Mouse (Mus musculus) monocyte, adult 5-6 weeks (primary cell): ENCODE results near the gene Tsga10. TPM values are rescaled to one million over a fixed set of nuclear protein-coding genes. Genes with fewer than 3 reads are reported as not detected.
"Not testable (repeated sequence)": the region's sequence is repeated elsewhere in the genome, so short reads cannot be mapped to it uniquely, and the experiment has no call there.

ENCODE experiments used
- ATAC-seq: fragments of 153-309, 156-312 bp; replicated peaks from 2 replicates; pipeline ENCODE4 v1.8.0; 2017; ENCODE audit warnings: mild to moderate bottlenecking; ENCODE audit not compliant: low TSS enrichment, insufficient number of reproducible peaks, severe bottlenecking, poor library complexity, low FRiP score
- total RNA-seq: library from RNA; stranded (forward); fragments of 200-1000, 200-491, 200-594 nt; gene quantifications from 3 replicates; pipeline ENCODE4 v1.2.3, GENCODE M21; 2017

Gene Tsga10
- total RNA-seq, 1 experiment from 2014 or later = 18.6 TPM

DNA sequence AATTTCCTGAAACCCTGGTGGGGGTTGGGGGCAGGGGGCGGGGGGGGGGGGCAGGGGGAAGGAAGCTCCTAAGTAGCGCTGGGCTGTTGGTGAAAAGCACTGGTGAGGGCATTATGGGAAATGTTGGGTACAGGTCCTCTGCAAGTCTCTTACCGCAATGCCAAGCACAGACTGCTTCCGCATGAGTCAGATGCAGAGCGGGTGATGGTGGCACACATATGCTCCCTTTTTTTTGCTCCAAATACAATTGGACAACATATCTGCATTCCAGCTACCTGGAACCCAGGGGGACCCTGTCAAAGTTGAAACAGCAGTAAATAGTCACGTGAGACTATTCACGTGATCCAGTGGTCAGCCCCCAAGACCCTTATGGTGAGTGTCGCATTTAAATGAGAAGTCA, 139.0 kb downstream of the Tsga10 start:
- ATAC-seq = no peak

DNA sequence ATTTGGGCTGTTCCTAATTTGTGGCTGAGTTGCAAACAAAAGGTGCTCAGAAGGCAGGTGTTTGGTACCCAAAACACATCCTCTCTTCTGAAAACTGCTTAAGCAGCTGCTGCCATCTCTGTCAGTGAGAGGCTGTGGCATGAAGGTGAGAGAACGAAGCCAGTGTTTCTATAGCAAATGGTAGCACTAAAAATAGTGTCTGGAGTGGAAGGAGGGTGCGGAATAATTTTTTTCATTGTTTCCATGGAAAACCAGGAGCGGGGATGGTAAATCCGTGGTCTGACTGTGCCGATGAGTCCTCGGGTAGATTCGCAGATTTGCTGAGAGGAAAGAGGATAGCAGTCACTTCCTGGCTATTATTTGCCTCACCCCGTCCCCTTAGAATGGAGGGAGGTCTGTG, 139.8 kb downstream of the Tsga10 start:
- no peak for ATAC-seq

DNA sequence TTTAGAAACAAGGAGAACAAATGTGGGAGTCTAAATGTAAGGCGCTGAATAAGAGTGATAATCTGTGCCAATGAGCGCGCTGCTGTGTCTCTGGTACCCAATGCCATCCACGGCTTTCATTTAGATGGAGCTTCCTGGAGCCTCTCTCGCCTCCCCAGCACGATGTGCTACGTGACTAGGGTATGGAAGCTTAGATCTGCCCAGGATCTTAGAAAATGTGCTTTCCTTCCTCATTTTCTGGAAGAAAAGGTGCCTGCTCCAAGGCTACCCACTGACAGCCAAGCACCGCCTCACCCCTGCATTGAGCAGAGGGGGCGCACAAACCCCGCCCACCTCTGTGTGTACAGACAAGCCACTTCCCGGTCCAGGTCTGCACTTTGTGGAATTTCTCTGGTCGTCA, 140.3 kb downstream of the Tsga10 start:
- no peak for ATAC-seq

DNA sequence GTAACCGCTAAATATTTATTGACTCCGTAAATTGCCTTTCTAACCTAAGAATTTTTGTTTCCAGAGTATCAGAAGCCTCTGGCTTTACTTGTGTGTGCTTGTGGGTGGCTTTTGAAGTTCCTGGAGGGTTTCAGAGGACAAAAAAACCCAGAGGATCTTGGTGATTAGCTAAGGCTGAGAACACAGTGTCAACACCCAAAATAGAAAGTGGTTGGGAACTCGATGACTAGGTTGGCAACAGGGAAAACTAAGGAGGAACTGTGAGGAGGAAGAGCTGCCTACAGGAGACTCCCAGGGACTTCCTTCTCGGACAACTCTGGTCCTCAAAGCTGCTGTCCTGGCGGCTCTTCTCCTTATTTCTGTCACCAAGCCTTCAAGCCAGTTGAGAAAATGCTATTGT, 145.1 kb downstream of the Tsga10 start:
- no peak for ATAC-seq

DNA sequence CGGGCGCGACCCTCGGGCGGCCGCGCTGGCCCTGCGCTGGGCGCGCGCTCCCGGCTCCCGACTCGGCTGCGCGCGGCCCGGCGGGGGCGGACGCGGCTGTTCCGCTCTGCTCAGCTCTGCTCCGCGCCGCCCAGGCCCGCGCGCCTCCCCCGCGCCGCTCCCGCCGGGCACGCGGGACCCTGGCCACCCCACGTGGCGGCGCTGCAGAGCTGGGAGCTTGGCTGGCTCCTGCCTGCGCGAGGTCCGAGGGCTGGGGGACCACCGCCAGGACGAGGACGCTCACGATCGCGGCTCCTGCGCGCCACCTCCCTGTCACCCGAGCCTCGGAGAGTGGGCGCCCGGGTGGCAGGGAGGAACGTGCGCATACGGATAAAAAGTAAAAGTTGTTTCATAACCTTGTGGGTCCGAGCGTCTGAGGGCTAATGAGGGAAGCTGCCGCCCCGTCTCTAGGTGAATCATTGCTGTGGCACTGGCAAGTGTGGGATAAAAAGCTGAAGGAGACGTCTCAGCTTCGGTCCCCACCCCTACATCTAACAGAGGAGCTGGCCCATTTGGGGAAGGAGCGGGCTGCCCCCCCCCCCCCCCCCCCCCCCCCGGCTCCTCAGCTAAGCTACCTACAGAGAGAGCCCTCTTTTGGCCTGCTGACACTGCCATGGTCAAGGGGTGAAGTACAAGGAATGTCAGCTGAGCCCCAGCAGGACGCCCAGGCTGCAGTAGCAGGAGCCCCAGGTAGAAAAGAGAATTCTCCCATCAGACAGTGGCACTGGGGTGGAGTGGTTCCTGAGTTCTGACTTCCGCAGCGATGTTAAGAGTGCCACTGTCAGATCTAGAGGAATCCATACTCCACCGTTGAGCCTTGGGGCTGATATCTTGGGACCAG, 146.2 kb downstream of the Tsga10 start, which contains the start of gene 2010300C02Rik:
Gene 2010300C02Rik, minus strand, starts transcription at position 325 of the 880 bp plus-strand sequence.
- no peak for ATAC-seq

DNA sequence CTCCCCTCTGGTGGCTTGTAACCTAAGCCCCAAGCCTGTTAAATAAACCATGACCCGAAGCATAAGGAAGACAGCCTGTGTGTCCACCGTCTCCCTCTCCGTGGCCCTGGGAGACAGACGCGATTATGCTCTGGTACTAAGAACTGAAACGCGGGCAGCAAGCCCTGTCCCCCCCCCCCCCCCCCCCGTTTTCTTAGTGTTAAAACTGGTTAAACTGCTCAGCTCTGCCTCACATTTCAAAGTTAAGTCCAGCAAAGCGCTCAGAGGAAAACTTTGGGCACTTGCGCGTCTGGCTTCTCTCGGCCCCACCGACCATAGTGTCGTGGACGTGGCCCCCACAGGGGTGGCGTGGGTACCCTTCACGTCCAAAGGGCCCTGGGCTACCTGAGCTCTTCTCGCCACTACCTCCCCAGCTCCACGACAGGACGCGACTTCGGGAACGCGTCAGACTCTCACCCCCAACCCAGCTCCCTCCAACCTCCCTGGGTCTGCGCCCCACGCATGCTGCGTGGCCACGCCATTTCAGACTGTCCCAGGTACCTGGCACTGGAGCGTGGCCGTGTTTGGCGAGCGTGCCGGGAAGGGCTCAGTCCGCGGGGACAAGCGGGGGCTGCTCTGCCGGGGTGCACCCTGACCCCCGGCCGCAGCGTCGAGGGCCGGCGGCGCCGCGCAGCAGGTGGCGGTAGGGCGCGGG, 147.1 kb downstream of the Tsga10 start:
- ATAC-seq = no peak

DNA sequence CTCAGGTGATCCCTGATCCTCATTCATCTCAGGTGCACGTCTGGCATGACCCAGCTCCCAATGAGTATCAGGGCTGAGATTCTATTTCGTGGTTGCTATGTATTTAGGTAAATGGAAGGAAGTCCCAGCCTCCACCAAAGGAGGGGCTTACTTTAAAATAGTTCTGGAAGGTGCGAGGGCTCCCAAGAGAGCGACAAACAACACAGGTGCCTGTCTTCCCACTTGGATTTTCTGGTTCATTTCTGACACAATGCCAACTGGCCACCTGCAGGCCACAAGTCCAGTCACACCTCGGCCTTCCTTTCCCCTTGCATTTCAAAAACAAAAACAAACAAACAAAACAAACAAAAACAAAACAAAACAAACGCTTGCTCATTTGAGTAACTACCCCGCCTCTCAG, 147.7 kb downstream of the Tsga10 start:
- no peak for ATAC-seq

DNA sequence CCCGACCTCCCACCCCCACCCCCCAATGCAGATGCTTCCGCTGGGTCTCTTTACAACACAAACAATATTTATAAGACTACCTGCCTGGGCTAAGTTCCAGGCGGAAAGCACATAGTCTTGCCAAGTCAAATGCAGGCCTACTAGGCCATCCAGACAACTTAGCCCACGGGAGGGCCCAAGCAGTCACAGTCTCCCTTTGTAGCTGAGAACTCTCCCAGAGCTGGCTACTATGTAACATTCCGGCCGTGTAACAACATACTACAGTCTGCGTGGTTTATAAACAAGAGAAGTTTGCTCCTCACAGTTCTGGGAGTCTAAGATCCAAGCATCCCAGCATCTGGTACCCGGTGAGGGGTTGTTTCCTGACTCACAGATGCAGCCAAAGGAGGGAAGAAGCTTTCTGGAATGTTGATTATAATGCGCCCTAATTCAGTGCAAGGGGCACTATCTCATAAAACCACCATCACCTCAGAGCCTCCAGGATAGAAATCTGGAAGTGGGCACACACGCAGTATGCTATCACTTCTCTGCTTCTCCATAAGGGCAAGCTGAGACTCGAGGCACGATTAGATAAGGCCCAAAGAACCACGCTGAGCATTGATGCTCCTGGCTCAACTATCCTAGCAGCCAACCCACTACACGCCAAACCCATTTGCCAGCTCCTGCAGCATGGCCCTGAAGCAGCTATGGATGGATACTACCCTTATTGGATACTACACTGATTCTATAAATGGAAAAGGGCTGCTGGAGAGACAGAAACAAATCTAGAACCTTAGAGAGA, 148.6 kb downstream of the Tsga10 start:
- no peak for ATAC-seq

DNA sequence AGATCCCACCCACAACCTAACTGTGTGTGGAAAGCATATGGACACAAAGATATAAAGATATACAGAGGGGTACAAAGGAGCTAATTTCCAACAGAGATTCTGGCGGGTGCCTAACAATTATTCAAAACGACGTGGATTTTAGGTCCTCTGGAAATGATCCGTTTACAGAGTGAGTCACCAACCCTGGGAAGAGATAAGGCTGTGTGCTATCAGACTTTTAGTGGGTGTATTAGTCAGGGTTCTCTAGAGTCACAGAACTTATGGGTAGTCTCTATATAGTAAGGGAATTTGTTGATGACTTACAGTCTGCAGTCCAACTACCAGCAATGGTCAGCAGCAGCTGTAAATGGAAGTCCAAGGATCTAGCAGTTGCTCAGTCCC, 153.9 kb downstream of the Tsga10 start:
- not testable (repeated sequence) for ATAC-seq

DNA sequence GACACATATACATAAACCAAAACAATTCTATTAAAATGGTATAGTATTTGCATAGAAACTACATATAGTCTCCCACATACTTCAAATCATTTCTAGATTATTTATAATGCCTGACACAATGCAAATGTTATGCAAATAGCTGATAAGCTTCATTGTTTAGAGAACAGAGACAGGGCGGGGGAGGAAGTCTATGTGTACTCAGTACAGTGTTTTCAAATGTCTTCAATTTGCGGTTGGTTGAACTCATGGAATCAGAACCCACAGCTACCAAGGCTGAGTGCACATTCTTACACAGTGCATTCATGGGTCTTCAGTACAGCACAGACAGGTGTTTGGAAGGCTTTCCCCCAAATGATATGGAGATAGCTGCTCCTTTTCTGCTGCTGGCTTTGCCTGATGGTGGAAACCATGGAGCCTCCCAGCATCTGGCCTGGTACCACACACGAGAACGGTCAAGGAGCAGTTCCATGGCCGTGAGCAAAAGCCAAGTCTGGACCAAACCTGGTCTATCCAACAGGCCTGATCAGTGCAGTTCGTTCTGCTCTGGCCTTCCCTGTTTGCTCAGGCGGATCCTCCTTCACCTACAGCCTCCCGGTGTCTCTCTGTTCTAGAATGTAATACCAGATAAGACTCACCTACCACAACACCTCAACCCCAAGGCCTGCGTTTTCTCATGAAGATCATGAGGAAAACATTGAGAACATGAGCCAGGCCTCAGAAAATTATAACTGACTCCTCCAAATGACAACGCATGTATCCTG, 154.5 kb downstream of the Tsga10 start:
- ATAC-seq = no peak

DNA sequence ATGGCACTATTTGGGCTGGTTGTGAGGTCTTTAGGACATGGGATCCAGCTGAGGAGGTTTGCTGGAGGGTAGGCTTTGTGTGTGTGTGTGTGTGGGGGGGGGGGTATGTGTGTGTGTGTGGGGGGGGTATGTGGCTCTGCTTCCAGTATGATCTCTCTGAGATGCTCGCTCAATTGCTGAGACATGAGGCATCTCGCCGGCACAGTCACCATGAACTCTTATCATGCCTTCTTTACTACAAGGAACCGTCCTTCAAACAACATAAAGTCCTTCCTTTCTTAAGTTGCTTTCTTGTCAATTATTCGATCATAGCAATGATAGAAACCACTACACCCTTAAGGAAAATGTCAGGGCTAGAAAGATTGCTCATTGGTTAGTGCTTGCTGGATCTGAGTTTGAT, 155.1 kb downstream of the Tsga10 start:
- no peak for ATAC-seq

DNA sequence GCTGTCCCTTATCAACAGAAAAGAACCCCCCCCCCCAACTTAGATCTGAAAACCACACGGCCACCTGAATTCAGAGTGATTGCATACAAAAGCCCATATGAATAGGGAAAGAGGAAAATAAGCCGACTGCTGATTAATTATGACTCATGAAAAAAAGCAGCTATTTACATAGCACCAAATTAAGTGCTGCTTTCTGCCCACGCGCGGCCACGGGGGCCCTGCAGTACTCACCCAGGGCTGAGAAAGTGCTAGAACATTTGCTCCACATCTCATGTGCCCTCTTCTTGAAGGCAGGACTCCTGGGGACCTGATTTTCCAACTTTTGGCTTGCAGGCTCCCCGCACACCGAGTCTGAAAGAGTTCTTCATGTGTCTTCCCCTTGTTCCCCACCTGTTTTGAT, 156.5 kb downstream of the Tsga10 start:
- ATAC-seq = no peak

DNA sequence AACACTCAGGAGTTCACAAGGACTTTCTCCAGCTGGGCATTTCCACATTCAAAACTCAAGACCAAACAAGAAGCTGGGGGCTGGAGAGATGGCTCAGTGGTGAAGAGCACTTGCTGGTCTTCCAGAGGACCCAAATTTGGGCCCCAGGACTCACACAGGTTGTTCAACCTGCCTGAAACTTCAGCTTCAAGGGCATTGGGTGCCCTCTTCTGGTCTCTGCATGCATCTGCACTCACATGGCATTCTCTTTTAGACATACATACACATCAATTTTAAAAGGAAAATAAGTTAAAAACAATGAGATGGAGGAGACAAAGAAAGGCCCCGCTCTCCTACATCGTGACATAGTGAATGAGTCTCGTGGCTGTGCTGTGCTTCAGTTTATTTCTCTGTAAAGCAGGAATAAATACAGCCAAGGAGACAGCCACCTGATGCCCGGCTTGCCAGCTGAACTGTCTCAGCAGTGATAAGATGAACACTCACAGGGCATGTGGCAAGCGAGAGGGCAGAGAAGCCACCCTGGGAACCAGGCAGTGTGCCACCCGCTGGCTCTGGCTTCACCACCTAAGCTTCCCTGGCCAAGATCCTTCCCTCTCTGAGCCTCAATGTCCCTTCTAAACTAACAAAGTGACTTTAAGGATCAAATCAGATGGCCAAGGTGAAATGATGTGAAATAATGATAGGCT, 157.8 kb downstream of the Tsga10 start:
- no peak for ATAC-seq

Other genes starting within 250 kb of the Tsga10 start
- gene 2010300C02Rik, start 146.3 kb downstream of the Tsga10 start, total RNA-seq = 0.78 TPM in 1 of 3 replicates, not detected in the others
- 0.49 to 2.2 TPM in 2 of 3 replicates, not detected in the other for gene Lipt1, start 5.3 kb upstream of the Tsga10 start, total RNA-seq
- 17.9 to 45.5 TPM (median 27.1 TPM) in 3 replicates for gene Mitd1, start 24.0 kb upstream of the Tsga10 start, total RNA-seq
- 84.5 to 131 TPM (median 95.7 TPM) in 3 replicates for gene Mrpl30, start 24.0 kb upstream of the Tsga10 start, total RNA-seq
- gene Lyg2, start 50.1 kb upstream of the Tsga10 start, total RNA-seq = not detected in 3 replicates
- not detected in 3 replicates for gene Lyg1, start 91.3 kb upstream of the Tsga10 start, total RNA-seq
- 68.6 to 86.6 TPM (median 76.9 TPM) in 3 replicates for gene Txndc9, start 131.5 kb upstream of the Tsga10 start, total RNA-seq
- gene Eif5b, start 131.6 kb upstream of the Tsga10 start, total RNA-seq = 18.3 to 36.7 TPM (median 24.2 TPM) in 3 replicates